Comparison of ENCODE assay signal across 13 mouse cellular contexts in genomic region chr14:104867540-104867939, GRCm38 (mm10).
"Had no signal": no experiment of that assay in that cellular context is flagged by ENCODE, and none has a peak within 500 bp of the region (broad histone marks: within the 10 kb centered on the region; RNA-seq: fewer than 3 reads in every experiment).

No protein-coding gene starts in this region.

- H3K9me3 ChIP-seq: limb, embryonic 15.5 days; midbrain, embryonic 10.5 days; neural tube, embryonic 15.5 days had no signal

- H3K4me3 ChIP-seq: limb, embryonic 15.5 days; midbrain, embryonic 10.5 days; myocyte; neural tube, embryonic 15.5 days had no signal

- H3K4me1 ChIP-seq: limb, embryonic 15.5 days had no signal

- H3K4me2 ChIP-seq: limb, embryonic 15.5 days; lung, embryonic 14.5 days; neural tube, embryonic 15.5 days had no signal

- H3K9ac ChIP-seq: limb, embryonic 15.5 days; liver, embryonic 14.5 days; lung, embryonic 14.5 days; neural tube, embryonic 15.5 days had no signal

- H3K27me3 ChIP-seq: limb, embryonic 15.5 days; neural tube, embryonic 15.5 days had no signal

- DNase-seq: kidney, adult 11 months; kidney, postnatal 10 days; lung, embryonic 14.5 days; midbrain, embryonic 14.5 days; right cerebral cortex, adult 18-20 months; right cerebral cortex, postnatal 25 days; thymus, postnatal 4 days had no signal

- H3K36me3 ChIP-seq: limb, embryonic 15.5 days; midbrain, embryonic 10.5 days; neural tube, embryonic 15.5 days had no signal

- H3K27ac ChIP-seq: limb, embryonic 15.5 days; liver, embryonic 14.5 days; midbrain, embryonic 10.5 days; neural tube, embryonic 15.5 days; stomach, postnatal 0 days had no signal
